Mouse (Mus musculus) heart, adult 9 months (tissue): ENCODE data around the gene Tnnc2.
A peak's percentile ranks its signal among the peaks of the same experiment; 100 is the strongest.

Experiments
- DNase-seq, 2 experiments: peaks; one replicate each; pipeline ENCODE4 v3.0.0; 2022; ENCODE audit warnings: low spot score in 2 of 2

Gene Tnnc2

DNA sequence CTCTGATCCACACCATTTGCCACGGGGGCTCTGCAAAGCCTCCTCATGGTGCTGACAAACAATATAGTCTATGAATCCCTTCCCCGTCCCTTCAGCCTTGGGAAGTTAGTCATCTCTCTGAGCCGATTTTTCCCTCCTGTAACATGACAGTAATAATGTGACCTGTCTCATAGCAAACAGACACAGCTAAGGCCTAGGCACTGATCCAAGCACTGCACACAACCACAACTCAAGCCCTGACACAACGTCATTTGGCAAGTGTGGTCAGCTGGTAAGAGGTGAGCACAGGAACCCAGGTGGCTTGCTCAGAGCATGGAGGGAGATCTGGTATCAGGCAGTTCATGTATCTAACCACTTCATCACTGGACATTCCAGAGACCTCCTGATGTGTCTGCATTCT is 16.1 kb upstream of the Tnnc2 start:
- no peak for DNase-seq

DNA sequence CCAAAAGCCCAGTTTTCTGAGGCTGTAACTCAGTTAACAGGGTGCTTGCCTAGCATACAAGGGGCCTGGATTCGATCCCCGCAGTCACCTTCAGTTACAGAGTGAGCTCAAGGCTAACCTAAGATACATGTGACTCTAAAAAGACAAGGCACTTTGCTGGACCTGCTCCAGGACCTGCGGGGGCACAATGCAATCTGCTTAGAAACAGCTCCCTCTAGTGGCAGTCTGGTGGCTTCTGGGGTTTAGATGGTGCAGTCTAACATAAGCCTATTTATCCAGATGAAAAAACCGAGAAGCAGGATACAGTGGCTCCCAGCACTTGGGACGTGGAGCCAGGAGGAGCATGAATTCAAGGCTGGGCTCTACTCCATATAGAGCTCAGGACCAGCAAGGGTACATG is 14.5 kb upstream of the Tnnc2 start:
- peak; percentile 59 to 77 for DNase-seq

DNA sequence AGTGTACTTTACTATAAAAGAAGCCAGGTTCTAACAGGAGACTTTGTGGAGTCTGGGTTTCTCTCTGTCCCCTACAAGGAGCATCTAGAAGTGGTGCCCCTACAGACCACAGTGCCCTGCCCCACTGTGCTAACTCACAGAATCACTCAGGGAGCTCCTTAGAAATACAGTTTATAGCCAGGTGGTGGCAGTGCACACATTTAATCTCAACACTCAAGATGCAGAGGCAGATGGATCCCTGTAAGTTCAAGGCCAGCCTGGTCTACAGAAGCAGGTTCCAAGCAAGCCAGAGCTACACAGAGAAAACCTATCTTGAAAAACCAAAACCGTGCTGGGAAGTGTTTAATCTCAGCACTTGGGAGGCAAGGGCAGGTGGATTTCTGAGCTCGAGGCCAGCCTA is 14.0 kb upstream of the Tnnc2 start:
- no peak for DNase-seq

DNA sequence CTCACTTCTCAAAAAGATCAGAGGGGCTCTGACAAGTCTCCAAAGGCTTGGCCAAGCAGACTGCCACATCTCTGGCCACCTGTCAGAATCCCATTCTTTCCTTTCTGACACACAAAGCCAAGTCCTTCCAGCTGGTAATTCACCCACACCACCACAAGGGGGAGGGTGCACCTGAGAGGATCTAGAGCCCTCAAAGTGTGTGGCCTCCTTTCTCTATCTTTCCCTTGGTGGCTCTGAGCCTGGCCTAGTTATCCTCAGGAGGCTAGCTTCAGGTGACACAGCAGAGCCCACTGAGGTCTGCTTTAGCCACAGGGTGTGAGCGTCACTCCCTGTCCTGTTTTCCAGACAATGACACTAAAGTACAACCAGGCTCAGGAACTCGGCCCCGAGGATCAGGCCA is 13.5 kb upstream of the Tnnc2 start:
- peak in 1 of 2 experiments; percentile 51 for DNase-seq

DNA sequence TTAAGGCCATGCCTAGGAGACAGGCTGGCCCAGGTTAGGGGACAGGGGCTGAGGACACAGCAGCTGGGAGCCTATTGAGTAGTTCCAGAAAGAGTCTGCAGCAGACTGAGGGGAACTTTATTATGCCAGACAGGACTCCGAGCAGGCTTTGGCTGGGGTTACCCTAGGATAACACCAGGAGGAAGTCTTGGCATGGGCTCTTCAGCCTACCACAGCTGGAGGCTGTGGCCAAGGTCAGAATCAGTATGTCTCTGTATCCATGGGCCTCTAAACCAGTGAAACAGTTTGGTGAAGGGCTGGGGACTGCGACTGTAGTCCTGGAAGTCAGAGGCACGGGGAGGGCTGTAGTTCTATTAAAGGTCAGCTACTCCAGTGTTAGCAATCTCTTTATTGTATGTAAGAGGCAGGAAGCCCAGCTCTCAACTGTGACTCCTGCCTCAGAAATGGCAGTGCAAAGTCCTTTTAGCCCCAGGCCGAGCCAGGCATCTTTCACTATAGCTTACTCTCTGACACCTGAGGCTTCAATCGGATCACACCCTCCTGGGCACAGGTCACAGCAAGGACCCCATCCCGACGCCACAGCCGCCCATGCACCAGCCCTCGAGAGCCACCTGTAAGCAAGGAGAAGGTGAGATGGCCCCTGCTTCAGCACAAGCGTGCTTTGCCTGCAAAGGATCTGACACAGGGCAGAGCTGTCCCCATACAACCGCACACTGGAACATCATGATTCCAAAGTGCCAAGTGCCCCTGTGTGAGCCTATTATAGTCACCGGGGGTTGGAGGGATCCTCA is 12.8 kb upstream of the Tnnc2 start:
- DNase-seq: no peak

DNA sequence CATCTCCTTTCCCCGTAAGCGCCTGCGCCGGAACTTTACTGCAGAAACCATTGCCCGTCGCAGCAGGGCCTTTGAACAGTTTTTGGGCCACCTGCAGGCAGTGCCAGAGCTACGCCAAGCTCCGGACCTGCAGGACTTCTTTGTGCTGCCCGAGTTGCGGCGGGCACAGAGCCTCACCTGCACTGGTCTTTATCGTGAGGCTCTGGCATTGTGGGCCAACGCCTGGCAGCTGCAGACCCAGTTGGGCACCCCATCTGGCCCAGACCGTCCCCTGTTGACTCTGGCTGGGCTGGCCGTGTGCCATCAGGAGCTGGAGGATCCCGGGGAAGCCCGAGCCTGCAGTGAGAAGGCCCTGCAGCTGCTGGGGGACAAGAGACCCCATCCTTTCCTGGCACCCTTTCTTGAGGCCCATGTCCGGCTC is 12.1 kb upstream of the Tnnc2 start:
- no peak for DNase-seq

DNA sequence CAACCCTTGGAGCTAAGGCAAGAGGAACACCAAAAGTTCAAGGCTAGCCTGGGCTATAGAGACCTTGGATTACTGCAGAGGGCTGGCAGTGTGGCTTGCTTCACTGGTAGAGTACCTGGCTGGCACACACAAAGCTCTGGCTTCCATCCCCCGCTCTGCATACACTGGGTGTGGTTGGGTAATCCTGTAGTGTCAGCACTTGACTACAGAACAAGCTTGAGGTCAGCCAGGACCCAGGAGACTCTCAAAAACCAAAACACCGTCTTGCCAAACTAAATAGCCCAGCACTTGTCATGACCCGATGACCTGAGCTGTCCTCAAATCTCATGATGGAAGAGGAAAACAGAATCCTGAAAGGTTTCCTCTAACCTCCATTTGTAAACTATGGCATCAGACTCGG is 10.7 kb upstream of the Tnnc2 start:
- no peak for DNase-seq

DNA sequence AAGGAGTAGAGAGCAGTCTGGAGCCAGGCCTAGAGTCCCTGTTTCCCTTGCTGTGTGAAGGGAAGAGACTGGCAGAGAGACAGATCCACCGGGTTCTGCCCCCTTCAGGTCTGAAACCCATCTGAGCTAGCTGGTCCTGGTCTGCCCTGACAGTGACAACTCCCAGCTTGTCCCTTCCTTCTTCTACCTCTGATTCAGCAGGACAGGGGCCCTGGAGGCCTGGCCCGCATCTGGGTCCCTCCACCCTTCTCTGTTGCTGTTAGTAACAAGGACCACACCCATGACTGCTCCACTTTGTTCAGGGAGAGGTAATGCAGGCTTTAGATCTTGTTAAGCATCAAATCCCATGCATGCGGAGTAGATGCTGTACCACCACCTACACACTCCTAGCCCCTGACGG is 8.6 kb upstream of the Tnnc2 start:
- no peak for DNase-seq

DNA sequence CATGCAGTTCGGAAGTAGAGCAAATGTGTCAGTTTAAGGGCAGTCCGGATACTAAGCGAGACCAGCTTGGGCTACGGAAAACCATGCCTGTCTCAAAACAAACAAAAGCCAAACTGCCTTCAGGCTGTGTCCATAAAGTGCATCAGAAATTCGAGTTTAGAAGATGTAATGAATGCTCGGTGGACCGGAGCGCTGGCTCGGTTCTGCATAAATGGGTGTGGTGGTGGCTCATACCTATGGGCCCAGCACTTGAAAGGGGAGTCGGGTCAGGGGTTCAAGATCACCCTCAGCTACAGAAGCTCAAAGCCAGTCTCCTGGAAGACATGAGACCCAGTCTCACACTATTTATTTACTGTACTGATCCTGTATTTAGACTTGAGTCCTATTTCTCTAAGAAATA is 8.0 kb upstream of the Tnnc2 start:
- no peak for DNase-seq

DNA sequence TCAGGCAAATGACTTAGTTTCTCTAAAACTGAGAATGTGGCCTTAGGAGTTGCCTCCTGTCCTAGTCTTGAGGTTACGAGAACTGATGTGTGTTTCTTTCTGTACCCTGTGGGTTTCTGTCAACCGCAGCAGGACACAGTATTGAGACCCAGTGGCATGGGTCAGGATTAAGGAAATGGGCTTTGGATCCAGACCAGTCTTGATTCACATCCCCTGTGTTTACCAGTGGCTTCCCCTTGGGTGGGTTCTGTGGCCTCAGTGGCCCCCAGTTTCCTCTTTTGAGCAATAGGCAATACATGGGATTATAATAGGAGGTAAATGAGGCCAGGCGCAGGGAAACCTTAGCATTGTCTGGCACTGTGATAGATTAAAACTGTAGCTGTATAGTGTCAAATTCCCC is 7.3 kb upstream of the Tnnc2 start:
- no peak for DNase-seq

DNA sequence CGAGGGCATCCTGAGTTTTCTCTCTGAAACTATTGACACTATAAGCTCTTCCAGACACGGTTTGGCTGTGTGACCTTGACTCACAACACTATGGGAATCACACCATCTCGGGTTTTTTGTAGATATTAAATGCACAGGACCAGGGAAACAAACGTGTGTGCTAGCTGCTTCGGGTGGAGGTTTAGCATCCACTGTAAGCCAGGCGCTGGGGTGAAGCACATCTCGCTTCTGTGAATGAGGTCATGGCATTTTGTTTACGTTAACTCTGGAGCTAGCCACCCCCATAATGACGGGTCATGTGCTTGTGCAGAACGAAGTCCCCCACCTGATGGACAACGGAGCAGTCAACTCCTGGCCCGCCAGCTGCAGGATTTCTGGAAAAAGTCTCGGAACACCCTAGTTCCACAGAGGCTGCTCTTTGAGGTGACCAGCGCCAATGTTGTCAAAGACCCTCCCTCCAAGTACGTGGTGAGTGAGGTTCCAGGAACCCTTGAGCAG is 6.7 kb upstream of the Tnnc2 start:
- peak in 1 of 2 experiments; percentile 41 for DNase-seq

DNA sequence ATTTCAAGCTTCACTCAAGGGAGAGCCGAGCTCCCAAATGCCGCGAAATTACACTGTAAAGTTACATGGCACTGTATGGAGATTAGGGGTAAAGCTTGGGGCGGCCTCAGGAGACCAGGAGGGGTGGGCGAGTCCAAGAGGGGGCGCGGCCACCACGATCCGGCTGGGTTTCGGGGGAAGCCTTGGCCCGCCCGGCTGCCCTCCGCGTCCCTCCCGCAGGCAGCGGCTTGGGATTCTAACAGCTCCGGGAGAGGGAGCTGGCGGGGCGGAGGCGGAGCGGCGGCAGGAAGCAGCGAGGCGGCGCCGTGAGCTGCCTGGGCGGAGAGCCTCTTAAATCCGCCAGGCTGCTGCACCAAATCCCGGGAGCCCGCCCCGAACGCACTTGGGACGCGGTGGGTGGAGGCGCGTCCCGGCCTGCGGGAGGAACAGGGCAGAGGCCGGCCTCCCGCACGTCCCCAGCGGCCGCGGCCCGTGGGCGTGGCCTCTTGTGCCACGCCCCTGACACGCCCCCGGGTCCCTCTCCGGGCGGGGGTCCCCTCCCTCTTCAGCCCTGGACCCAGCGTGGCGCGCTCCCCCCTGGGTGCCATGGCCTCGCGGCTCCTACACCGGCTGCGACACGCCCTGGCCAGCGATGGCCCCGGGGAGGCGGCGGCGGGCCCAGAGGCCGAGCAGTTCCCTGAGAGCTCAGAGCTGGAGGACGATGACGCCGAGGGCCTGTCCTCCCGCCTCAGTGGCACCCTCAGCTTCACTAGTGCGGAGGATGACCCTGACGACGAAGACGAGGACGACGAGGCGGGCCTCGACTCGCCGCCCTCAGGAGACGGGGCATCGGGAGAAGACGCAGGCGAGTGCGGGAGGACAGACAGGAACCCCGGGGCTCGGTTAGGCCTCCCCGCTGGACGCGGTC is 6.0 kb upstream of the Tnnc2 start, which contains the start of gene Snx21:
Snx21 (plus strand) TSS at position 343 of the 907 bp plus-strand sequence.
- DNase-seq: peak; percentile 94 to 95

DNA sequence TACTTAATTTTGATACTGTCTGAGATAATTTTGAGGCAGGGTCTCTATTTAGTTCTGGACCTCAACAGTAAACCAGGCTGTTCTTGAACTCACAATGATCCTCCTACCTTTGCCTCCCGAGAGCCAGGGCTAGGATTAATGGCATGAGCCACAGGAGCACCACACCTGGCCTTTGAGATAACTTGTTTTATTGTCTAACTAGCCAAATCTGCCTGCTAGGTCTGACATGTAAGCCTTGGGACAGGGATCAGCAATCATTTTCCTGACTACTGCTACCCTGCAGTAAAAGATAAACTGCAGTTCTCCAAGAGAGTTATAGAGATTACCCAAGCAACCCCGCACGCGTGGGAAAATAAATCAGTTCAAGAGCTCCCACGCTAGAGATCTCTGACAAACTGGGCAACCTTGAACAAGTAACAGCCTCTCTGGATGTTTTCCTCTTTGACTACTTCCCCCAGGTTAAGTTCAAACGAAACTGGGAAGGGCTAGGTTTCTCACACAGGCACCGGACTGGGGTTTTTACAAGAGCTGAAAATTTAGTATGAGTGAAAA is 5.2 kb upstream of the Tnnc2 start:
- DNase-seq: no peak

DNA sequence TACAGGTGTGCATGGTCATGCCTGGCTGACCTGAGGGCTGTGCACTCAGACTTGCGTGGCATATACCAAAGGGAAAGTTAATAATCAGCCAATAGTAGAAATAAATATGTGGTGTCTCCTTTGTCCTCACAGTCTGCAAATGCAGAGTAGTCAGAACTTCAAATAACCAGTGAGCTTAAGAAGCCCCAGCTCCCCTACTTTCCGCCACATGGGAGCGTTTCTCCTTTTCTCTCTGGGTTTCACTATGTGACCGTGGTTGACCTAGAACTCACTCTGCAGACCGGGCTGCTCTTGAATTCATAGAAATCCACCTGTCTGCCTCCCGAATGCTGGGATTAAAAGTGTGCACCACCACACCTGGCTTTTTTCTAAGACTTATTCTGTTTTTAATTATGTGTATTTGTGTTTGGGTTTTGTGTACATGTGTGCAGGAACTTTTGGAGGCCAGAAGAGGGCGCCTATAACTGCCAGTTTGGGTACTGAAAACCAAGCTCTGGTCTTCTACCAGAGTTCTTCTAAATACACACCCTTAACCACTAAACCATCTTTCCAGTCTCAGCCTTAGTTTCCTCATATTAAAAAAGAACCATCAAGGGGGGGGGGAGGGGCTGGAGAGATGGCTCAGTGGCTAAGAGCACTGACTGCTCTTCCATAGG is 4.3 kb upstream of the Tnnc2 start:
- DNase-seq: no peak

DNA sequence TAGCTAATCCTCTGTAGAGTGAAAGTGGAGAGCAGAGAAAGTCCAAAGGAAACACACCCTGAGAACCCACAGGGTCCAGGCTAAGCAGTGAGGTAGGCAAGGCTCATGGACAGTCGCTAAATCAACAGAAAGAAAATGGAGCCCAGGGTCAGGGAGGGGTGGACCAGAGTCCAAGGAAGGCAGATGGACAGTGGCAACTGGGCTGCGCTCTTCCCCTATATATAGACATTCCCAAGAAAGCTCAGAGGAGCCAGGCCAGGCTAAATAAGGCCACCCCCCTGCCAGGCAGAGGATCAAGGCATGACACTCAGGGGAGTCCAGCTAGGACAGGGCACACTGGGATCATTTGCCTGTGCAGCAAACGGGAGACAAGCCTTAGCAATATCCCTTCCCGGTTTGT is 2.1 kb upstream of the Tnnc2 start:
- no peak for DNase-seq

DNA sequence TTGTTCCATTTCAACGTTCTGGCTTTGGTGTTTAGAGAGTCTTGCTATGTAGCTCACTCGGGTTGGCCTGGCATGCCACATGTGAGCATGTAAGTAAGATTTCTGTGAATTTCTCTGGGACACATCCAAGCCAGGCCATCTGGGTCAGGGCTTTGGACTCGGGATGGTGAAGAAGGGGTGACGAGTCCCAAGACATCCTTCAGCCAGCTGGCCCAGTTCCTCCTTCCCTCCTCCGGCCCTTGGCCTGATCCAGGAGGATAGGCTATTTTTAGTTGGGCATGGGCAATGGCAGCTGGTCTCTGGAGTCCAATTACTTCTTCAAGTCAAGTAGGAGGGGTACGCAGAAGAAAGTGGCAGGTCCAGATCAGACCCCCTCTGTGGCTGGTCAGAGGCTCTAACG is 958 bp downstream of the Tnnc2 start:
- no peak for DNase-seq

DNA sequence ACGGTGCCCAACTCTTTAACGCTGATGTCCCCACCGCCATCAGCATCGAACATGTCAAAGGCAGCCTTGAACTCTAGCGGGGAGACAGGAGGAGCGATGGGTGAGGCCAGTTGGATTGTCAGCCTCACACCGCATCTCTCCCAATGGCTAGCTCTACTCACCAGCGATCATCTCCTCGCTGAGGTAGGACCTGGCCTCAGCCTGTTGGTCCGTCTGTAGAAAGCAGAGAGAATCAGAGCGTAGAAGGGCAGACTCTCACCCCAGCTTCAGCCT is 1.8 kb downstream of the Tnnc2 start:
- DNase-seq: no peak

DNA sequence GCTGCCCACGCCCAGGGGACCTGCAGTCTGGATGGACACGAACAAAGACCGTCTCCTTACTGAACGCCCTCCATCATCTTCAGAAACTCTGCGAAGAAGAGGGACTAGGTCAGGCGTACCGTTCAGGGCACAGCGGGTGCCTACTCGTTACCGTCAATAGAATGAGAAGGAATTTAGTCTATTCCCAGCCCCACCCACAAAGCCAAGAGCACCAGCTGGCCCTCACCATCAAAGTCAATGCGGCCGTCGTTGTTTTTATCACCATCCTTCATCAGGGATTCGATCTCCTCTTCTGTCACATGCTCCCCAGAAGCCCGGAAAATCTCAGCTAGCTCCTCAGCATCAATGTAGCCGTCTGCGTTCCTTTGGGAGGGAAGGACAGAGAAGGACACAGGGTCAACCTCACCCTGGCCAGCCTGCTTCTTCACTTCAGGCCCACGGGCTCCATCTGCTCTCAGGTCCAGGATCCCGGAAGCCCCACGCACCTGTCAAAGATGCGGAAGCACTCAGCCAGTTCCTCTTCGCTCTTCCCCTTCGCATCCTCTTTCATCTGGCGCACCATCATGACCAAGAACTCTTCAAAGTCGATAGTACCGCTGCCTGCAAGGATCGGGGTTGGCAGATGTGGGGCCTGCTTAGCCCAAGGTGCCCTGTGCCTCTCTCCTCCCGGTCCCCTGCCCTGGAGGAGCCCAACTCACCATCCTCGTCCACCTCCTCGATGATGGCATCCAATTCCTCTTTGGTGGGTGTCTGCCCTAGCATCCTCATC is 2.3 kb downstream of the Tnnc2 start:
- DNase-seq: no peak

DNA sequence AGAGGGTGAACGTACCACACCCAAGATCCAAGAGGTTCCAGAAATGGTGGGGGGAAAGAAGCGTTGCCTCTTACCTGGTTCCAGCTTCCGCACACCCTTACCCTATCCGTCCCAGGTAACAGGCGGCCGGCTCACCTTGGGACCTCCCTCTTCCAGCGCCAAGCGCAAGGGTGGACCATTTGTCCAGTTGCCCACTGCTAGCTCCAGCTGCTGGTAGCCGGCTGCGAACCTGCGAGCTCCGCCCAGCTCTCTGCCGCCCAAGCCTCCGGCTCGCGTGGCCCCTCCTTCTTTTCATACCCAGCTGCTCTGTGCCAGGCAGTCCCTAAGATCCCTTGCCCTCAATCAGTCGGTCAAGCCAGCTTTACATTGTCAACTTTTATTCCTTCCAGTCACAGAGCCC is 3.0 kb downstream of the Tnnc2 start:
- no peak for DNase-seq

DNA sequence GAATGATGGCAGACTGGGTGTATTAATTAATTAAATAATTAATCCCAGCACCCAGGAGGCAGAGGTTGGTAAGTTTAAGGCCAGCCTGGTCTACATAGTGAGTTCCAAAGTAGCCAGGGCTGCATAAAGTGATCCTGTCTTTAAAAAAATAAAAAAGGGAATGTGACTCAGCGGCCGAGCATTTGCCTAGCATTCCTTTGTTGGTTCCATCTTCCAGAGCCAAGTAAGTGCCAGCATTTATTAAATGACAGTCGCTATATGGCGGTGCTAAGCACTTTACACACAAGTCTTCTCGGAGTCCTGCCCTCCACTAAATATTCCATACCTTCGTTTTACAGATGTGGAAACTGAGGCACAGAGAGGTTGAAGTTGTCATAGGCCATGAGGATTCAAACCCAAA is 3.6 kb downstream of the Tnnc2 start:
- no peak for DNase-seq

DNA sequence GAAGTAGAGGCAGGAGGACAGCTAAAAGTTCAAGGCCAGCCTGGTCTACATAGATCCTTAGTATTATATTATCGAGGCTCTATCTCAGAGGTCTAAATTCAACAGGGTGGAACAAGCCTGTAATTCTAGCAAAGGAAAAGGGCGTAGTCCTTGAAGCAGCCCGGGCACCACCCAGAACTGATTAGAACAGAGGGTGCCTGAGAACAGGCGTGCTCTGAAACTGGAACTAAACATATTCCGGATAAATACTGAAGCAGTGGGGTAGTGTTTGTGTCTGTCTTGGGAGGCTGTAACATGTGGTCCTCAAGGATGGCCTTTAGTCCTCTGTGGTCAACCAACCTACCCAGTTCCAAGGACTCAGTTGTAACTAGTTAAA is 5.8 kb downstream of the Tnnc2 start:
- no peak for DNase-seq
